Mouse (Mus musculus) adrenal gland, postnatal 14 days (tissue): ENCODE results near the gene Mad1l1. TPM values are rescaled to one million over a fixed set of nuclear protein-coding genes. Genes with fewer than 3 reads are reported as not detected.
A peak's percentile ranks its signal among the peaks of the same experiment; 100 is the strongest.

ENCODE experiments used
- DNase-seq: peaks from one replicate; pipeline ENCODE4 v3.0.0; 2021; ENCODE audit warnings: mixed read lengths
- total RNA-seq: library from RNA; stranded (reverse); gene quantifications from 2 replicates; pipeline ENCODE4 v1.2.3, GENCODE M21; 2021

Mad1l1 gene
- total RNA-seq, 1 experiment from 2014 or later, result 21.5 TPM

- no peak for DNase-seq
Observed at GRCm38 (mm10) chr5:140217083-140217482, 104.3 kb downstream of the Mad1l1 start.

- no peak for DNase-seq
Observed at GRCm38 (mm10) chr5:140215471-140216087, 105.8 kb downstream of the Mad1l1 start.

- no peak for DNase-seq
Observed at GRCm38 (mm10) chr5:140213001-140213400, 108.4 kb downstream of the Mad1l1 start.

GRCm38 (mm10) chr5:140210417-140211184 lies 110.8 kb downstream of the Mad1l1 start:
- DNase-seq, result no peak

GRCm38 (mm10) chr5:140208743-140209409 lies 112.5 kb downstream of the Mad1l1 start:
- DNase-seq, result peak; percentile 61

- DNase-seq, result no peak
Observed at GRCm38 (mm10) chr5:140206726-140207703, 114.3 kb downstream of the Mad1l1 start.

GRCm38 (mm10) chr5:140205991-140206390 lies 115.4 kb downstream of the Mad1l1 start:
- no peak for DNase-seq

- no peak for DNase-seq
Observed at GRCm38 (mm10) chr5:140204465-140204864, 116.9 kb downstream of the Mad1l1 start.

- DNase-seq, result no peak
Observed at GRCm38 (mm10) chr5:140204037-140204436, 117.3 kb downstream of the Mad1l1 start.

- no peak for DNase-seq
Observed at GRCm38 (mm10) chr5:140202451-140202850, 118.9 kb downstream of the Mad1l1 start.

- peak; percentile 49 for DNase-seq
Observed at GRCm38 (mm10) chr5:140201566-140201965, 119.8 kb downstream of the Mad1l1 start.

GRCm38 (mm10) chr5:140201109-140201508 lies 120.2 kb downstream of the Mad1l1 start:
- DNase-seq, result no peak

- DNase-seq, result peak; percentile 87
Observed at GRCm38 (mm10) chr5:140197705-140198104, 123.6 kb downstream of the Mad1l1 start.

- DNase-seq, result no peak
Observed at GRCm38 (mm10) chr5:140196446-140196845, 124.9 kb downstream of the Mad1l1 start.

- DNase-seq, result no peak
Observed at GRCm38 (mm10) chr5:140194173-140194572, 127.2 kb downstream of the Mad1l1 start.

- DNase-seq, result no peak
Observed at GRCm38 (mm10) chr5:140191539-140191938, 129.8 kb downstream of the Mad1l1 start.

GRCm38 (mm10) chr5:140186351-140186750 lies 135.0 kb downstream of the Mad1l1 start:
- no peak for DNase-seq

- DNase-seq, result no peak
Observed at GRCm38 (mm10) chr5:140185757-140186156, 135.6 kb downstream of the Mad1l1 start.

GRCm38 (mm10) chr5:140183387-140183786 lies 138.0 kb downstream of the Mad1l1 start:
- no peak for DNase-seq

- no peak for DNase-seq
Observed at GRCm38 (mm10) chr5:140182351-140182750, 139.0 kb downstream of the Mad1l1 start.

- DNase-seq, result no peak
Observed at GRCm38 (mm10) chr5:140180016-140180415, 141.3 kb downstream of the Mad1l1 start.
